Mouse (Mus musculus) neural tube, embryonic 12.5 days (tissue): ENCODE measurements at regions not wholly inside any gene's neighbourhood (a gene's known extent, or its start where the extent isn't known, plus 50 kb on each side); places are given as distances from the start of the nearest gene placed in this dataset.

Source experiments
- ATAC-seq: fragments of 200-750 bp; cut with Nextera tagmentation; 2 replicates; pipeline ENCODE4 v1.8.0; 2017; ENCODE audit warnings: low read depth, mild to moderate bottlenecking, moderate TSS enrichment, moderate library complexity; ENCODE audit not compliant: low FRiP score
- H3K27ac ChIP-seq: fragments of 300-500 bp; sonication (generic); 2 replicates; pipeline ENCODE4 v1.5.1; 2016
- H3K27me3 ChIP-seq: fragments of 300-500 bp; sonication (generic); replicated peaks from 2 replicates; pipeline ENCODE4 v1.6.1; 2016; ENCODE audit warnings: mild to moderate bottlenecking
- H3K36me3 ChIP-seq: fragments of 300-500 bp; sonication (generic); 2 replicates; pipeline ENCODE4 v1.6.1; 2016; ENCODE audit warnings: mild to moderate bottlenecking
- H3K4me1 ChIP-seq: fragments of 300-500 bp; sonication (generic); 2 replicates; pipeline ENCODE4 v1.6.1; 2016
- H3K4me2 ChIP-seq: fragments of 300-500 bp; sonication (generic); replicated peaks from 2 replicates; pipeline ENCODE4 v1.6.1; 2016; ENCODE audit warnings: mild to moderate bottlenecking
- H3K4me3 ChIP-seq: fragments of 300-500 bp; sonication (generic); 2 replicates; pipeline ENCODE4 v1.5.1; 2016
- H3K9ac ChIP-seq: fragments of 300-500 bp; sonication (generic); 2 replicates; pipeline ENCODE4 v1.6.1; 2016; ENCODE audit warnings: mild to moderate bottlenecking
- H3K9me3 ChIP-seq: fragments of 300-500 bp; sonication (generic); 2 replicates; pipeline ENCODE4 v1.6.1; 2016; ENCODE audit warnings: mild to moderate bottlenecking
- WGBS: fragments of 180-500 bp; shearing (Covaris S2); methylation state at CpG from one replicate; pipeline ENCODE4 v1.1.7; 2016; 5-methylcytosine and 5-hydroxymethylcytosine counted together

- peak overlapping the region; percentile 69 for H3K4me3 ChIP-seq
- H3K9me3 ChIP-seq = no peaks in the 10 kb centered on the region
- ATAC-seq = peak; percentile 8
- H3K9ac ChIP-seq = peak overlapping the region; percentile 98
- peak overlapping the region; percentile 98 for H3K4me2 ChIP-seq
- H3K36me3 ChIP-seq = peaks cover 2% of the 10 kb centered on the region; the same call in 1 of the 2 replicates
- H3K4me1 ChIP-seq = peaks cover 14% of the 10 kb centered on the region
- 2% methylated on average over 9 of the region's 9 CpGs for WGBS
- H3K27ac ChIP-seq = peak overlapping the region; percentile 100
- H3K27me3 ChIP-seq = 0 out of 2 replicates have a peak, but pooled peaks cover 4% of the 10 kb centered on the region
Observed at GRCm38 (mm10) chr3:17789454-17790196, 158.6 kb upstream of the Cypt12 start.

- H3K4me1 ChIP-seq = peaks cover 14% of the 10 kb centered on the region
- H3K27ac ChIP-seq = peak overlapping the region; percentile 100
- no peaks in the 10 kb centered on the region for H3K9me3 ChIP-seq
- 0 out of 2 replicates have a peak, but pooled peaks cover 4% of the 10 kb centered on the region for H3K27me3 ChIP-seq
- no peak for ATAC-seq
- H3K36me3 ChIP-seq = peaks cover 4% of the 10 kb centered on the region; the same call in 1 of the 2 replicates
- WGBS = 1% methylated on average over 14 of the region's 14 CpGs
- H3K4me3 ChIP-seq = peak overlapping the region; percentile 69
- peak overlapping the region; percentile 98 for H3K9ac ChIP-seq
- H3K4me2 ChIP-seq = peak overlapping the region; percentile 98
Observed at GRCm38 (mm10) chr3:17790331-17790730, 157.9 kb upstream of the Cypt12 start.

DNA sequence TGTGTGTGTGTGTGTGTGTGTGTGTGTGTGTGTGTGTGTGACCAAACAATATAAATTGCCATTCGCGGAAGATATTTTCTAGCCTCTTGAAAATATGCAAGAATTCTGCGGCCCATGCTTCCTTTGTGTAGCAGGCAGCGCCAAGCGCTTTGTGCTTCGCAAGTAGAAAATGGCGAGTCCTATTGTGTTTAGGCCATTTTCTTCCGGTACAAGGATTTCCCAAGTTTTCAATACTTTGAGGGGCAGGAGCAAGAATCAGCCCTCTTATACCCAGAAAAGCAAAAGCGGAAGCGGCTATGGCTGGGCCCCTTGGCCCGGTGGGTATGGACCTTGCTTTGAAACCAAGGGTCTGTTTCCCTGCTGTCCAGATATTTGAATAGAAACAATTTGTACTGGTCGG, 157.4 kb upstream of the Cypt12 start:
- 0 out of 2 replicates have a peak, but pooled peaks cover 4% of the 10 kb centered on the region for H3K27me3 ChIP-seq
- no peak for ATAC-seq
- H3K9ac ChIP-seq = peak overlapping the region; percentile 98
- under 1% methylated on average over 12 of the region's 12 CpGs for WGBS
- peak overlapping the region; percentile 100 for H3K27ac ChIP-seq
- H3K4me1 ChIP-seq = peaks cover 14% of the 10 kb centered on the region
- peak overlapping the region; percentile 98 for H3K4me2 ChIP-seq
- H3K4me3 ChIP-seq = peak overlapping the region; percentile 69
- H3K9me3 ChIP-seq = no peaks in the 10 kb centered on the region
- peaks cover 8% of the 10 kb centered on the region; the same call in 1 of the 2 replicates for H3K36me3 ChIP-seq

DNA sequence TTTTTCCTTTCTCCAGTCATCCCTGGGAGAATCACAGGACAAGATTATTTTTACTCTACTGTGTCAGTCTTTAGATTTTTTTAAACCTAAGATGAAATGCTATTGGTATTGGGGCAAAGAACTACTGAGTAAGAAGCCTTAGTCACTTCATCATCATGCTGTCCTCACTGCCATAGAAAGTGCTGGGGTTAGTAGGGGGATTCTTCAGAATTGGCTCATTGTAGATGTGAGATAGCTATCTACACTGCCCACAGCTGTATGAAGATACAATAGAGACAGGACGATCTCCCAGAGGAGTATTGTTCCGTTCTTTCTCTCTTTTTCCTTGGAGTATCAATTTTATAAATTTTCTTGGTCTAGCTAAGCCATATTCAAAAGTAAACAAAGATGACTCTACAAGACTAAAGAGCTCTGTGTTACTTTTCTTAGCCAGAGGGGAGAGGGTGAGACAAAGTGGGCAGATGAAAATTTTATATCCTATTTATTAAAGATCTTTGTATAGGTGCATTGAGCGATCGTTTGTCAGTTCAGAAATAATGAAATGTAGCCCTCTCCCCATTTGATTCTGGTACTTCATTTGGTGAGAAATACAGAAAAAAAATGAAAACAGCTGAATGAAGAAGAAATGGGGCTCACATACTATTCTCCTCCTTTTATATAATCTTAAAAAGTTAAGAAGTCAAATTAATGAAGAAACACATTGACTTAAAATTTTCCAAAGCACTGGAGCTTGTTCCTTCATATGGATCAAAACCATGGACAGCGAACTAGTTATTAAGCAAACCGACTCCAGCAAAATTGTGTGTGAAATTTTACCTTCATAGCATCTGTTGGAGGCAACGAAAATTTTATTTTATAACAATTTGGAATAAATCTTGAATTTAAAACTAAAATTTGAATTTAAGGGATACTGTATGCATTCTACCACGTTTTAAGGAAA, 156.6 kb upstream of the Cypt12 start:
- Histone ChIP-seq H3K4me2 (peak overlapping the region; percentile 49), H3K27me3 (no peaks in the 10 kb centered on the region)
- no peak for ATAC-seq

GRCm38 (mm10) chr3:17792537-17793039, 155.6 kb upstream of the Cypt12 start:
- Histone ChIP-seq H3K9ac (peak overlapping the region; percentile 99), H3K36me3 (peaks cover 14% of the 10 kb centered on the region), H3K27ac (peak overlapping the region; percentile 99; the same call in 1 of the 2 replicates), H3K4me1 (peaks cover 13% of the 10 kb centered on the region; the same call in 1 of the 2 replicates), H3K4me2 (peak overlapping the region; percentile 64), H3K4me3 (peak overlapping the region; percentile 74), H3K9me3 (no peaks in the 10 kb centered on the region), H3K27me3 (no peaks in the 10 kb centered on the region)
- ATAC-seq = no peak
- WGBS = 13% methylated on average over 2 of the region's 2 CpGs

More for the DNA sequence above, 156.6 kb upstream of the Cypt12 start:
- peak overlapping the region; percentile 69 for H3K4me3 ChIP-seq
- WGBS = 8% methylated on average over 8 of the region's 8 CpGs
- H3K9me3 ChIP-seq = no peaks in the 10 kb centered on the region
- peak overlapping the region; percentile 98 for H3K9ac ChIP-seq
- H3K27ac ChIP-seq = peak overlapping the region; percentile 100
- H3K4me1 ChIP-seq = peaks cover 17% of the 10 kb centered on the region
- H3K36me3 ChIP-seq = peaks cover 11% of the 10 kb centered on the region

- Histone ChIP-seq H3K27ac (peak overlapping the region; percentile 99), H3K27me3 (no peaks in the 10 kb centered on the region), H3K9me3 (no peaks in the 10 kb centered on the region), H3K4me1 (peaks cover 7% of the 10 kb centered on the region; the same call in 1 of the 2 replicates), H3K9ac (peak overlapping the region; percentile 99), H3K36me3 (peaks cover 14% of the 10 kb centered on the region), H3K4me2 (peak overlapping the region; percentile 64), H3K4me3 (peak overlapping the region; percentile 74)
- peak; percentile 72 for ATAC-seq
- WGBS = under 1% methylated on average over 24 of the region's 24 CpGs
Observed at GRCm38 (mm10) chr3:17793646-17794250, 154.5 kb upstream of the Cypt12 start.

DNA sequence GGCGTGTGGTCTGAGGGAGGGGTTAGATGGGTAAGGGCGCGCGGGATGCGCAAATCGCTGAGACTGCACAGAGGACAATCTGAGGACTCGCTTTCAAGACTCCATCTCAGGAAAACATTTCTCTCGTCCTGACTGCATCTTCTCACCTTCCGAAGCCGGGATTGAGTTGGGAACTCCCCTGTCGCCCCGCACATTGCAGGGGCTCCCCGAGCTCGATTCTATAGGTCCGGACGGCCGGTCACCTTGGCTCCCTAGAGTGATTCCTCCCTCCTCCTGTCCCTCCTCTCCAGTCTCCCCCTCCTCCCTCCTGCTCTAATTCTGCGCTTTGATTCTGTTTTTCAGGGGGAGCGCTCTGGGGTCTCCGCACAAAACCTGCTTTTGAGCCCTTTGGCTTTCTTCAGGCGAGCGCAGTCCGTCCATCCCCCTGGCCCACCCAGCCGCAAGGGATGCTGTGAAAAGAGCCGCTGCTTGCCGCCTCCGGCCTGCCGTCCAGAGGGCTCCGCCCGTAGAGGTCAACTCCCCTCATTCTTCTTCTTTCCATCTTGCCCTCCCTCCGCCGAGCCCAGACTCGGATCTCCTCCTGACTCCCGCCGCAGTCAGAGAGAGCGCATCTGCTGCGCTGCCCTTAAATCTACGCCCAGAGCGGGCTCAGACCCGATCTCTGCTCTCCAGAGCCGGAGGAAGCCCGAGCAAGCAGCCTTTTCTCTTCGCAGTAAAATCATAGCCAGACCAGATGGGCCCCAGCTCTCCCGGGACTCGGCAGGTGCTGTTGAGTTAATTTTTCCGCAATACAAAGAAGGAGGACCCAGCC, 153.8 kb upstream of the Cypt12 start:
- 0 out of 2 replicates have a peak, but pooled peaks cover 7% of the 10 kb centered on the region for H3K4me1 ChIP-seq
- H3K9ac ChIP-seq = peak overlapping the region; percentile 99
- WGBS = under 1% methylated on average over 46 of the region's 46 CpGs
- peak overlapping the region; percentile 99 for H3K27ac ChIP-seq
- peak overlapping the region; percentile 74 for H3K4me3 ChIP-seq
- H3K36me3 ChIP-seq = peaks cover 14% of the 10 kb centered on the region
- peak; percentile 21; the same call in 1 of the 2 replicates for ATAC-seq
- H3K4me2 ChIP-seq = peak overlapping the region; percentile 64
- no peaks in the 10 kb centered on the region for H3K9me3 ChIP-seq
- H3K27me3 ChIP-seq = no peaks in the 10 kb centered on the region

GRCm38 (mm10) chr3:17795271-17796260, 152.6 kb upstream of the Cypt12 start:
- 3% methylated on average over 24 of the region's 24 CpGs for WGBS
- Histone ChIP-seq H3K4me2 (peak overlapping the region; percentile 64), H3K9me3 (no peaks in the 10 kb centered on the region), H3K4me3 (peak overlapping the region; percentile 74), H3K4me1 (0 out of 2 replicates have a peak, but pooled peaks cover 7% of the 10 kb centered on the region), H3K9ac (peak overlapping the region; percentile 99), H3K27me3 (no peaks in the 10 kb centered on the region), H3K36me3 (peaks cover 14% of the 10 kb centered on the region), H3K27ac (peak overlapping the region; percentile 99)
- peak; percentile 8; the same call in 1 of the 2 replicates for ATAC-seq

DNA sequence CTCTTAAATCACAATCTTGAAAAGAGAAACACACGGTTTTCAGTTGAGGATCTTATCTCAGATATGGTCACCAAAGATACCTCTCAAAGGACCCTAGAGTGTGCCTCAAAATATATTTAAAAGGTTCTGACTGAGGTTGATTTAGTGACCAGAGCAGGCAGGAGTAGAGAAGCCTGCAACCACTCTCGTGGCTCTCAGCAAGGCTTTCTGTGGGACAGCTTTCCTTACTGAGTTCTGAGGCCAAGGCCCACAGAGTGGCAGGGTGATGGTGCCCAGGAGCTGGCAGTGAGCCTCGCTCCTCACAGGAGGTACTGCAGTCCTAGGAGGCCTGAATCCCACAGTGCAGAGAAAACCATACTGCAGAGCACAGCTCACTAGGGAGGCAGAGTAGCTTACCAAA, 151.4 kb upstream of the Cypt12 start:
- H3K4me3 ChIP-seq = peak overlapping the region; percentile 74
- WGBS = 10% methylated on average over 3 of the region's 3 CpGs
- 0 out of 2 replicates have a peak, but pooled peaks cover 7% of the 10 kb centered on the region for H3K4me1 ChIP-seq
- peak overlapping the region; percentile 64 for H3K4me2 ChIP-seq
- H3K27ac ChIP-seq = peak overlapping the region; percentile 99
- H3K27me3 ChIP-seq = no peaks in the 10 kb centered on the region
- H3K9me3 ChIP-seq = no peaks in the 10 kb centered on the region
- peak overlapping the region; percentile 99 for H3K9ac ChIP-seq
- 0 out of 2 replicates have a peak, but pooled peaks have one; percentile 1 for ATAC-seq
- peaks cover 14% of the 10 kb centered on the region for H3K36me3 ChIP-seq

GRCm38 (mm10) chr3:17798399-17798798, 149.8 kb upstream of the Cypt12 start:
- no peak overlapping the region for H3K27ac ChIP-seq
- H3K9me3 ChIP-seq = no peaks in the 10 kb centered on the region
- no peaks in the 10 kb centered on the region for H3K27me3 ChIP-seq
- 0 out of 2 replicates have a peak, but pooled peaks cover 7% of the 10 kb centered on the region for H3K4me1 ChIP-seq
- peak; percentile 14 for ATAC-seq
- peak overlapping the region; percentile 52 for H3K4me2 ChIP-seq
- 0 out of 2 replicates have a peak overlapping the region, but pooled peaks have one; percentile 33 for H3K9ac ChIP-seq
- H3K36me3 ChIP-seq = peaks cover 14% of the 10 kb centered on the region
- 4% methylated on average over 12 of the region's 12 CpGs for WGBS
- H3K4me3 ChIP-seq = no peak overlapping the region
